Mouse (Mus musculus): ENCODE results near the gene Mmp8. TPM values are rescaled to one million over a fixed set of nuclear protein-coding genes. Genes with fewer than 3 reads are reported as not detected.
A peak's percentile ranks its signal among the peaks of the same experiment; 100 is the strongest.

Mmp8 gene
- polyA plus RNA-seq, 1 experiment from 2014 or later: not detected

DNA sequence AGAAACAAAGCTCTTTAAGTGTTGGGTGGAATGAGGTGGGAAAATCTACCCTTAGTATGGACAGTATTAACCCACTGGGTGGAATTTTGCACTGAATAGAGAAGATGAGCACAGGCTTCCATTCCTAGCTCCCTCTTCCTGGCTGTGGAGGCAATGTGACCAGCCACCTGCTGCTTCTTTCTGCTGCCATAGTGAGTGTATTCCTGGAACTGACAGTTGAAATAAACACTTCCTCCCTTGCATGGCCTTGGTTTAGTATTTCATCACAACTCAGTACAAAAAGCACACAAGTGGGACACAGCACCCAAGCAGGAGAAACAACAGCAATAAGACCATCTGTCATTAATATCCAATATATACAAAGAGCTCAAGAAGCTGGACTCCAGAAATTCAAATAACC lies 6.3 kb upstream of the Mmp8 start:
- no peak overlapping the region for H3K9ac ChIP-seq (ENCODE audit: low read length)
- ATAC-seq (ENCODE audit: low FRiP score) (no peak), DNase-seq (ENCODE audit: low spot score, missing footprints) (no peak)
- H3K4me2 ChIP-seq: no peak overlapping the region
- H3K4me3 ChIP-seq (ENCODE audit: low read depth, low read length): no peak overlapping the region
- H3K4me1 ChIP-seq (ENCODE audit: control insufficient read depth, insufficient read depth, low read length): no peaks in the 10 kb centered on the region
- H3K27ac ChIP-seq (ENCODE audit: low read depth, low read length): no peak overlapping the region
- no peaks in the 10 kb centered on the region for H3K9me3 ChIP-seq (ENCODE audit: control insufficient read depth, low read length)
- H3K36me3 ChIP-seq (ENCODE audit: control insufficient read depth, insufficient read depth, low read length): no peaks in the 10 kb centered on the region
- no peaks in the 10 kb centered on the region for H3K27me3 ChIP-seq (ENCODE audit: control insufficient read depth, insufficient read depth, low read length)

DNA sequence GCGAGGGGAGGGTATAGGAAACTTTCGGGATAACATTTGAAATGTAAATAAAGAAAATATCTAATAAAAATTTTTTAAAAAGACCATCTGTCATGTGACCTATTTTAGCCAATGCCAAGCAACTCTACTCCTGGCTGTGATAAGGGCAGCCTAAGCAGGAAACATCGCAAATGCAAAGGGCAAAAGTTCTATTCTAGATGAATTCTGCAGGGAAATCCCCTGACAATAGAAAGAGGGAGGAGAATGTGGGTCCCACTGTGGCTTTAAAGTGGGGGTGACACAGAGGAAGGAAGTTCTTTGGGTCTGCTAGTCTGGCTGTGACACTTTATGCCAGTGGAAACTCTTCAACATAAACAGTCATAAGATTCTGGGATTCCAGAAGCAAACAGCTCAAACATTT lies 4.7 kb upstream of the Mmp8 start:
- H3K27ac ChIP-seq (ENCODE audit: low read depth, low read length): no peak overlapping the region
- no peaks in the 10 kb centered on the region for H3K36me3 ChIP-seq (ENCODE audit: control insufficient read depth, insufficient read depth, low read length)
- DNase-seq (ENCODE audit: low spot score, missing footprints) (no peak), ATAC-seq (ENCODE audit: low FRiP score) (no peak)
- H3K4me2 ChIP-seq: no peak overlapping the region
- H3K9ac ChIP-seq (ENCODE audit: low read length): no peak overlapping the region
- H3K4me1 ChIP-seq (ENCODE audit: control insufficient read depth, insufficient read depth, low read length): no peaks in the 10 kb centered on the region
- no peaks in the 10 kb centered on the region for H3K27me3 ChIP-seq (ENCODE audit: control insufficient read depth, insufficient read depth, low read length)
- no peak overlapping the region for H3K4me3 ChIP-seq (ENCODE audit: low read depth, low read length)
- H3K9me3 ChIP-seq (ENCODE audit: control insufficient read depth, low read length): no peaks in the 10 kb centered on the region
- WGBS: 82% methylated on average over 3 of the region's 3 CpGs

DNA sequence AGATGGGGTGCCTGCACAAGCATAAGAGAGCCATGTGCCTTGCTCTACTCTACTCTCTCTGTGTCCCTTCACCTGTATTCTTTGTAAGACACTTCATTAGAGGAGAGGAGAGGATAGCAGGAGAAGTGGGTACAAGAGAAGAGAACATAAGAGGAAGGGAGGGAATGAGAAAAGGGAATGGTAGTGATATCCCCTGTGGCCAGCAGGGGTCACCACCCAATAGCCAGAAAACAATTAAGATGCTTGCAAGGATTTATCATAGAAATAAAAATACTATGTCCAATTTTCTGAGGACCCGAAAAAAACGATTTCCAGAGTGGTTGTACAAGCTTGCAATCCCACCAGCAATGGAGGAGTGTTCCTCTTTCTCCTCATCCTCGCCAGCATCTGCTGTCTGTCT lies 3.9 kb upstream of the Mmp8 start:
- H3K36me3 ChIP-seq (ENCODE audit: control insufficient read depth, insufficient read depth, low read length): no peaks in the 10 kb centered on the region
- no peaks in the 10 kb centered on the region for H3K27me3 ChIP-seq (ENCODE audit: control insufficient read depth, insufficient read depth, low read length)
- H3K4me1 ChIP-seq (ENCODE audit: control insufficient read depth, insufficient read depth, low read length): no peaks in the 10 kb centered on the region
- WGBS: 49% methylated on average over 3 of the region's 3 CpGs
- no peak overlapping the region for H3K4me2 ChIP-seq
- no peak overlapping the region for H3K9ac ChIP-seq (ENCODE audit: low read length)
- no peaks in the 10 kb centered on the region for H3K9me3 ChIP-seq (ENCODE audit: control insufficient read depth, low read length)
- no peak for ATAC-seq (ENCODE audit: low FRiP score)
- H3K4me3 ChIP-seq (ENCODE audit: low read depth, low read length): no peak overlapping the region
- no peak overlapping the region for H3K27ac ChIP-seq (ENCODE audit: low read depth, low read length)
- no peak for DNase-seq (ENCODE audit: low spot score, missing footprints)

DNA sequence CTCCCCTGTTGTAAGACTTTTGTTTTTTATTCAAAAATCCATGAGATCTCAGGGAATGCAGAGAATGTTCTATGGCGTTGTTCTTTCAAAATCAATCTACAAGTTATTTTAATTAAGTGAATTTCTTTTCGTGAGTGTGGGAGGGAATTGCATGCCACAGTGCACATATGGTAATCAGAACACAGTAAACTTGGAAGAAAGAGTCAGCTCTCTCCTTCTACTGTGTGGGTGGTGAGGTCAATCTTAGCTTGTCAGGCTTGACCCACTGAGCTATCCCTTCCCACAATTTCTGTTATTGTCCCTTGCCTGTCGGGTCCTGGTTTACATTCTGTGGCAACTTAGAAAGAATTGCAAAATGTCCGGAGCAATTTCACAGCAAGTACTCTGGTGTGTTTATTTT lies 1.8 kb downstream of the Mmp8 start:
- Histone ChIP-seq H3K27me3 (ENCODE audit: control insufficient read depth, insufficient read depth, low read length) (no peaks in the 10 kb centered on the region), H3K9ac (ENCODE audit: low read length) (no peak overlapping the region), H3K4me2 (no peak overlapping the region), H3K27ac (ENCODE audit: low read depth, low read length) (no peak overlapping the region), H3K4me1 (ENCODE audit: control insufficient read depth, insufficient read depth, low read length) (no peaks in the 10 kb centered on the region), H3K9me3 (ENCODE audit: control insufficient read depth, low read length) (no peaks in the 10 kb centered on the region), H3K4me3 (ENCODE audit: low read depth, low read length) (no peak overlapping the region), H3K36me3 (ENCODE audit: control insufficient read depth, insufficient read depth, low read length) (no peaks in the 10 kb centered on the region)
- DNase-seq (ENCODE audit: low spot score, missing footprints) (no peak), ATAC-seq (ENCODE audit: low FRiP score) (no peak)
- WGBS: 66% methylated on average over 4 of the region's 4 CpGs

DNA sequence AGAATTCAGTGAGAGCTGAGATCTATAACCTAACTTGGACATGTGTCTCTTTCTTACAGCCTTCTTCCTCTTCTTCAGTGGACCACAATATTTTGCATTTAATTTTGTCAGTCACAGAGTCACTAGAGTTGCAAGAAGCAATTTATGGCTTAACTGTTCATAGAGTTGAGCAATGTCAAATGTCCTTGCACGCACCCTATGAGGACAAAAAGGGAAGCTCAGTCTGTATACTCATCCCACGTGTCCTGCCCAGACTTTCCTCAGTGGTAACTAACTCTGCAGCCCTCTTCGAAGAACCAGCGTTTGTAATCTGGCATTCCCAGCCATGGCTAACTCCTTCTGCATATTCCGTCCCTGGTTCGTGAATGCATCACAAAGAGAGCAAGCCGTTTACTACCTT lies 9.1 kb downstream of the Mmp8 start:
- Histone ChIP-seq H3K4me1 (ENCODE audit: control insufficient read depth, insufficient read depth, low read length) (no peaks in the 10 kb centered on the region), H3K9ac (ENCODE audit: low read length) (no peak overlapping the region), H3K4me3 (ENCODE audit: low read depth, low read length) (no peak overlapping the region), H3K27ac (ENCODE audit: low read depth, low read length) (no peak overlapping the region), H3K27me3 (ENCODE audit: control insufficient read depth, insufficient read depth, low read length) (no peaks in the 10 kb centered on the region), H3K9me3 (ENCODE audit: control insufficient read depth, low read length) (no peaks in the 10 kb centered on the region), H3K4me2 (no peak overlapping the region), H3K36me3 (ENCODE audit: control insufficient read depth, insufficient read depth, low read length) (no peaks in the 10 kb centered on the region)
- WGBS: 68% methylated on average over 7 of the region's 7 CpGs
- ATAC-seq (ENCODE audit: low FRiP score): no peak
- DNase-seq (ENCODE audit: low spot score, missing footprints): peak; percentile 56

DNA sequence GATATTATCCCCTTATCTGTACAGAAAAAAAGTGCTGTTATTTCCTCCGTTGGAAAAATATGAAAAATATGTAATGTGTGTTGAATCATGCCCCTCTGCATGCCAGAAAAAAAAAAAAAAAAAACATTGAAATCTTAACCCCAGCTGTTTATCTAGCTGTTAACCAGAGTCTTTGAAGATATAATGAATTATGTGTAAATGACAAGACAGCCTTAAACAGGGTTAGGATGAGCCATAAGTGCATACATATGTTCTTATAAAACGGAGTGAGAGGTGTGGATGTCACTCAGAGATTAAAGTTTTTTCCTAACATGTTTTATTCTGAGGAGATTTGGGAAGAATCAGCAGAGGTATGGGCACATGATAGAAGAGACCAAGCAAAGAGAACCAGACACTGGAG lies 9.7 kb downstream of the Mmp8 start:
- no peak overlapping the region for H3K9ac ChIP-seq (ENCODE audit: low read length)
- DNase-seq (ENCODE audit: low spot score, missing footprints) (no peak), ATAC-seq (ENCODE audit: low FRiP score) (no peak)
- H3K4me2 ChIP-seq: no peak overlapping the region
- H3K36me3 ChIP-seq (ENCODE audit: control insufficient read depth, insufficient read depth, low read length): no peaks in the 10 kb centered on the region
- no peaks in the 10 kb centered on the region for H3K27me3 ChIP-seq (ENCODE audit: control insufficient read depth, insufficient read depth, low read length)
- H3K27ac ChIP-seq (ENCODE audit: low read depth, low read length): no peak overlapping the region
- H3K4me3 ChIP-seq (ENCODE audit: low read depth, low read length): no peak overlapping the region
- H3K9me3 ChIP-seq (ENCODE audit: control insufficient read depth, low read length): no peaks in the 10 kb centered on the region
- H3K4me1 ChIP-seq (ENCODE audit: control insufficient read depth, insufficient read depth, low read length): no peaks in the 10 kb centered on the region
- whole genome bisulfite sequencing: 81% methylated on average over 2 of the region's 2 CpGs

DNA sequence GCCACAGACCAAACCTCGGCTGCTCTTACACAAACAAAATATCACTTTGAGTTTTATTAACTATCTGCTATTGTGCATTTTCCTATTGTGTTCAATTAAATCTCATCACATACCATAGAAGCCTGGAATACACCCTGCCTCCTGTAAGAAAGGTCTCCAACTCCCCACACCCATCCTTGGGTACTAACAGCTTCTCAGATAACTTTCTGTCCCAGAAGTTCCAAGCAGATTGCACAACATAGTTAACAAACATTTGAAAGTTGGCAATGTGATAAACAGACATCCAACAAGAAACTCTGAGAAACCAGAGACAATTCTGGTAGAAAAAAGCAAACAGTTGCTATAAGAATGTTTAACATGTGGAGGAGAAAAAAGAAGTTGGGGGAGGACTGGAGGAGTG lies 12.2 kb downstream of the Mmp8 start:
- Histone ChIP-seq H3K36me3 (ENCODE audit: control insufficient read depth, insufficient read depth, low read length) (no peaks in the 10 kb centered on the region), H3K4me2 (no peak overlapping the region), H3K27ac (ENCODE audit: low read depth, low read length) (no peak overlapping the region), H3K9me3 (ENCODE audit: control insufficient read depth, low read length) (no peaks in the 10 kb centered on the region), H3K27me3 (ENCODE audit: control insufficient read depth, insufficient read depth, low read length) (no peaks in the 10 kb centered on the region), H3K9ac (ENCODE audit: low read length) (no peak overlapping the region), H3K4me3 (ENCODE audit: low read depth, low read length) (no peak overlapping the region), H3K4me1 (ENCODE audit: control insufficient read depth, insufficient read depth, low read length) (no peaks in the 10 kb centered on the region)
- DNase-seq (ENCODE audit: low spot score, missing footprints): no peak
- no peak for ATAC-seq (ENCODE audit: low FRiP score)
- 85% methylated on average over 1 of the region's 1 CpGs for WGBS

DNA sequence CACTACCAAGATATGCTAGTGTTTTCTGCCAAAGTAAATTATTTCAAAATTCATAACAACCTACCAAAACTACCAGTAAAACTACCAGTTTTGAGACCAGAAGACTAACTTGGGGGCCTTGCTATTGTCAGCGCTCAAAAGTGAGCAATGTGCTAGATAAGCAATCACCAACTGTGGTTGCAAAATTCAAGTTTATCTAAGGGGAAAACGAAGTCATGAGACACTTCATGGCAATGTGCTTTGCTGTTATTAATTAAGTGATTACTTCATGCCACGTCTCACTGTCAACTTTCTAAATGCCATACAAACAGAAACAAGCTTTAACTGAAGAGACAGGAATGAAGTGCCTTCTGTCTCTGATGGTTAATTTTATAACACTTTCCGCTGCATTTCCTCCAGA lies 12.9 kb downstream of the Mmp8 start, which contains the start of gene Mmp27:
TSS of gene Mmp27 (plus strand) at position 235 of the 400 bp plus-strand sequence.
- H3K9ac ChIP-seq (ENCODE audit: low read length): no peak within 1 kb of the TSS
- H3K4me3 ChIP-seq (ENCODE audit: low read depth, low read length): no peak within 1 kb of the TSS
- H3K27me3 ChIP-seq (ENCODE audit: control insufficient read depth, insufficient read depth, low read length): no peaks in the 10 kb centered on the region
- peak; percentile 62 for DNase-seq (ENCODE audit: low spot score, missing footprints)
- ATAC-seq (ENCODE audit: low FRiP score): no peak
- 84% methylated on average over 4 of the region's 4 CpGs for WGBS
- no peak within 1 kb of the TSS for H3K4me2 ChIP-seq
- H3K36me3 ChIP-seq (ENCODE audit: control insufficient read depth, insufficient read depth, low read length): no peaks in the 10 kb centered on the region
- H3K9me3 ChIP-seq (ENCODE audit: control insufficient read depth, low read length): no peaks in the 10 kb centered on the region
- no peak within 1 kb of the TSS for H3K27ac ChIP-seq (ENCODE audit: low read depth, low read length)
- H3K4me1 ChIP-seq (ENCODE audit: control insufficient read depth, insufficient read depth, low read length): no peaks in the 10 kb centered on the region

DNA sequence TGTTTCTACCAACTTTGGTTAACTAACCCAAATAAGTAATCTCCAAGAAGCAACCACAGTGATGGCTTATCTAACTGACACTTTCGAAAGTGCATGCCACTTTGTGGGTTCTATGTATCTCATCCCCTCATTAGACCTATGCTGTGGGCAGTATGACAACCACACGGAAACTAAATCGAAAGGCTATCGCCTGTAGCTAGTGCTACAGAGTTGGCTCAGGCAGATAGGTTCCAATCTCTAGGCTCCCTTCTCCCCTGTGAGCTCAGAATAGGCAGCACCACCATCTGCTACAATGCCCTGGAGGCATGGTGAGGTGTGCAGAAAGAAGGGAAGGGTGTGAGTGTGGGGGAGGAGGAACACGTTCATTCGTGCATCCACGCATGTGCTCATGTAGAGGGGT lies 13.9 kb downstream of the Mmp8 start:
- Histone ChIP-seq H3K9ac (ENCODE audit: low read length) (no peak overlapping the region), H3K9me3 (ENCODE audit: control insufficient read depth, low read length) (no peaks in the 10 kb centered on the region), H3K4me1 (ENCODE audit: control insufficient read depth, insufficient read depth, low read length) (no peaks in the 10 kb centered on the region), H3K27ac (ENCODE audit: low read depth, low read length) (no peak overlapping the region), H3K4me2 (no peak overlapping the region), H3K36me3 (ENCODE audit: control insufficient read depth, insufficient read depth, low read length) (no peaks in the 10 kb centered on the region), H3K27me3 (ENCODE audit: control insufficient read depth, insufficient read depth, low read length) (no peaks in the 10 kb centered on the region), H3K4me3 (ENCODE audit: low read depth, low read length) (no peak overlapping the region)
- ATAC-seq (ENCODE audit: low FRiP score): no peak
- WGBS: 94% methylated on average over 7 of the region's 7 CpGs
- DNase-seq (ENCODE audit: low spot score, missing footprints): peak; percentile 73
